Mouse (Mus musculus) kidney, postnatal 25 days (tissue): ENCODE data around the gene Asic5.

ENCODE experiments used
- DNase-seq, 2 experiments: peaks; one replicate each; pipeline ENCODE4 v3.0.0; 2021; ENCODE audit warnings: mixed read lengths in 2 of 2

The Asic5 gene

DNA sequence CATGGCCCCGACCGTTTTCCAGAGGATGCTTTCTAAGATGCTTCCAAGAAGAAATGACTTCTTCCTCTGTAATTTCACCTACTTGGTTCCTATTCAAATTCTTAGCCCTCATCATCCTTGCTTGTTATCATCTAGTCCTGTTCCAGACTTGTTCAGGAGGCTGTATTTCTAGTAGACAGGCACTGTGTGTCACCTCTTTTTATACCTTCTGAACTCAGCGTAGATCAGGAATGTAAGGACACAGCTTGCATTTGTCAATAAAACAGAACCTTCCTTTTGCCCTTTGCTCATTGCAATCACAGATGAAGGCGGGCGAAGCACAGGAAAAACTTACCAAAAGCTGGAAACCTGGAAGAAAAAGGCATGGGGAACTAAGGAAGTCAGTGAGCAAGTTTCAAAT, at the start of gene Asic5:
Gene Asic5, plus strand, starts transcription at position 301 of the 400 bp plus-strand sequence.
- DNase-seq = no peak

DNA sequence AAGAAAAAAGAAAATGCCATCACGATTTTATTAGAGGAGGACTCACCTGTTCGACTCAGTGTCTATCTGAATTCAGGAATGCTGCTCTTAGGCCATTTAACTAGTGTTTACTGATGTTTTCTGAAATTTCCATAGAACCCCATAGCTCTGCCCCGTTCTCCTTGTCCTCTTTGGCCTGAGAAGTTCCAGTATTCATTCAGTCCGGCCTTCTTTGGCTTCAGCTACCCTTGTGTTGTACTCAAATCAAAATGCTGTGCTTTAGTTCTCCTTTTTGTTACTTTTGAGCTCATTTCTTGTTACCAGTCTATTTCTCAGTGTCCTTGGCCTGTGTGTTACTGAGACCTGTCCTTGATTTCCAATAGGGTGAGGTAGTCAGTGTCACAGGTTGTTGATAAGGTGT, 48.7 kb upstream of the Asic5 start:
- no peak for DNase-seq

DNA sequence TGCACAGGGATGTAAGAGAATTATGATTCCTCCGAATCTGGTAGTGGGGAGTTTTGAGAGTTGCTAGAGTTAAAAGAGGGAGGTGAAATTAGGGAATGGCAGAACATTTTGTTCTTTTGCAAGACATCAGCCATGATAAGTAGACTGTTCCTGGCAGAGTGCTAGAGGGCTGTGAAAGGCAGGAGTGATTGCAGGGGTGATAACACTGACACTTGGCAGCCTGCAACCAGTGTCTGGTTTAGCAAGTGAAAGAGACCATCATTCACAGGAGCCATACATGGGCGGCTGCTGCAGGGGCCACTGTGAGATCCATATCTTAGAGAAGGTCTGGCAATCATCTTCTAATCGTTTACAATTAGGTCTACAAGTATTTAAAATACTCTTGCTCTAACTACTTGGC, 43.2 kb upstream of the Asic5 start:
- peak in 1 of 2 experiments; percentile 36 for DNase-seq

DNA sequence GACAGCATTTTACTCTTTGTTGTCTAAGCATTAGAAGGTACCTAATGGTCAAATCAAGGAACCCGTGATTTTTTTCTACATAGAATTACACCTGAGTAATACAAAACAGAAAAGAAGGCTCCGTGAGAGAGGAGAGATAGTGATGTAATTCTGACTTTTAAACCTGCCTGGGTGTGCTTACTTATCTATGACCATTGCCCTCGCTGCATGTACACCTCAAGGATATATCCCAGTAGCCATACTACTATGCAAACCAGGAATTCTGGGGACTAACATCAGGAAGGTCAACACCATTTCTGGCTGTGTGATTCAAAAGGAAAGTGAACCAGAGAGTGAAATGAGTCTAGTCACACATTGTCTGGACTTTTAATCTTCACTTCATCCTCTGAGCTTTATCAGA, 39.7 kb upstream of the Asic5 start:
- no peak for DNase-seq

DNA sequence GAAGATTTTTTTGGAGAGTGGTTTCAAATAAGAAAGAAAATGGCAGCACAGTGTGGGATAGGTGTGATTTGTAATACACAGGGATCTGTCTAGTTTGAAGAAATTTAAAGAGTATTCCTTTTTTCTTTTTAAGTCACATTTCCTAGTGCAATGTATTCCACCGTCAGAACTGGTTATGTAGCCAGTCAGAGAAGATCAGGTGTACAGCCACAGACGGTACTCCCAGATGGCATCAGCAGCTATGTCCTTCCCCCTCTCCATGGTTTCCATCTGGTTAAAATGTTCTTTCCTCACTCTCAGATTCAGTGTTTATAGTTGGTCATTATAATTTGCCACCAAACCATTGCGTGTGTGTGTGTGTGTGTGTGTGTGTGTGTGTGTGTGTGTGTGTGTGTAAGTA, 39.0 kb upstream of the Asic5 start:
- no peak for DNase-seq

DNA sequence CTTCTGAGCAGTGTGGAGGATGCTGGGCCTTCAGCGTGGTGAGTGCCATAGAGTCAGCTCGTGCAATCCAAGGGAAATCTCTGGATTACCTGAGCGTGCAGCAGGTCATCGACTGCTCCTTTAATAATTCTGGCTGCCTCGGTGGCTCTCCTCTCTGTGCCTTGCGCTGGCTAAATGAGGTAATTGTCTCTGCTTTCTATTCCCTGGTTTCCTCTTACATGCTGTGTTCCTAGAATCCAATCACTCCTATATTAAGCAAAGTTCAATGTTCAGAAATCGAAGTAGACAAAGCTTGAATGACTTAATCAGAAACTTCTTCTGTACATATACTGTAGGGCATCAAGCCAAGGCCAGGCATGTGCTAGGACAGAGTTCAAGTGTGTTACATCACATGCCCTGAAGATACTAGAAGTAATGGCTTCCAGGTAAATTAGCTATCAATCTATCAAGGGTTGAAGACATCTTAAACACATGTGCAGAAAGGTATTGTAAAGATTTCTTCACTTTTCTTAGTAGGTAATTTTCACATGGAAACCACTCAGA, 37.2 kb upstream of the Asic5 start:
- no peak for DNase-seq

DNA sequence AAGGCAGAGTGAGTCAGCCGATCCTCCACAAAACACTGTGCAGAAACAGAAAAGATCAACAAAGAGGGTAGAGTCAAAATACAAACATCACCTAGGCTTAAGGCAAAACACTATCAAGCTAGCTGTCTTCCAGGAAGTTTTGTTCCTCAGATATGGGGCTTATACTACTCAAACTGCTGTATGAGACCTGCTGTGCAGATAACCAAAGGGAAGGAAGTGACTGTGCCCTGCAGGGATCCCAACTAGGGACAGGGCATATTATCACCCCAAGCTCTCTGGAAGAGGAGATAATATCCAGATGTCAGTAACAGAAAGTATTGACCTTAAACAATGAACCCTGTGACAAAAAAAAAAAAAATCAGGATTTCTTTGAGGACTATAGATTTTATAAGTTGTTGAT, 33.0 kb upstream of the Asic5 start:
- no peak for DNase-seq

DNA sequence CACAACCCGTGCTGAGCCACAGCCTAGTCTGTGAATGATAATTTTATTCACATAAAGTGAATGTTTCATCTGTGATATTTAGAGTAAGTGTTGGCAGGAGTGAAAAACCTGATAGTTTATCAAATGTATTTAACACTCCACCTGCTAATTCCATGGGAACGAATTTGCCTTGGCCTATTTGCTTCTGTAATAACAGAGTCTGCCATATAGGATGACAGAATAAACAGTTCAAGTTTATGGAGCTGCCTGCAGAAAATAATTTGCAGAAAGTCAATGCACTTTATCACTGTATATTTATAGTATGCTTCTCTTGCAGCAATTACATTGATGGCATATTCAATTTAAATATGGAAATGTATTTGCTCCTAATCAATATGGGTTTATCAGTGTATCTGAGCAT, 30.3 kb upstream of the Asic5 start:
- DNase-seq = no peak

DNA sequence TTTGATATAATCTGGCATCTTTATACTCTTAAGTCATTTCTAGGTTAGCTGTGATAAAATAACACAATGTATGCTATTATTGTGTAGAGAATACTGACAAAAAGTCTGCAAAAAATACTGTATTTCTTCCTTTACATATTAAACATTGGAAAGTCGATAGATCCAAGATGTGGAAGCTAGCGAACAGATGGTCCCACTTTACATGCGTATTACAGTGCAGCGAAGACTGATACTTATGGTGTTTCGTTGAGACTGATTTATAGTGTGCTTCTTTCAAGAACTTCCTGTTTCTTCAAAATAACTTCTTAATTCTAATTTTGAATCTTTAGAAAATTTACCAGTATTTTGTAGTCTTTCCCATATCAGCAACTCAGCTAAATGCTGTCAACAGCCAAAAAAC, 24.6 kb upstream of the Asic5 start:
- DNase-seq = no peak

DNA sequence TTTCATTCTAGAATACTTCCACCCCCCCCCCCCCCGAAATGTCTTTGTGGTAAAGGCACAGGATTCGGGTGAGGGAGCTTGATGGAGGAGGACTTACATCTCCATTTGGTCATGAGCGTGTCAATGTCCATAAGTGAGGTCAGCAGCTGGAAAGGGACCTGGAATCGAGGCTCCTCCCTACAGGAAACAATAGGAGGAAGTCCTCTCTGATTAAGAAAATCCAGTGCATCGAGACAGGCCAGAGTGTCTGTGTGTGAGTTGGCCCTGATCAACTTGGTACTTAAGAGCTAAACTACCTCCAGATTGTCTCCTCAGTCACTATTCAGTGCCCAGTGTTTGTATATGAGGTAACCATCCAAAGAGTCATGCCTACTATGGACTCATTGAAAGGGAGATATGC, 20.8 kb upstream of the Asic5 start:
- DNase-seq = no peak

DNA sequence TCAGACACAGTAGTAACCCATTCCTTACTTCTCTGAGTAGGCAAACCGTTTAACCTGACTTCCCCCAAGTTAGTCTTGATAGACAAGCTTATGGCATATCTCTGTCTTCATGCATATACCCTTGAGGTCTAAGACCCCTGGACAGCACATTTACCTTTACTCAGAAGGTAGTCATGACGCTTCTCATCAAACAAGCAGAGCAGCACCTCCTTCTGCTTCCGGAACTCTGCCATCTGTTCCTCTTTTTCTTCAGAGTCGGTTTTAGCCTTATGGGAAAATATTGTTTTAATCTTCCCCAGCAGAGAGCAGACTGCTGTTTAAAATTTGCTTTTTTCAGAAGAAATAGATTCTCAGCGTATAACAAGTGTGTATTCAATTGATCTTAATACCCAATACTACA, 18.3 kb upstream of the Asic5 start:
- no peak for DNase-seq

DNA sequence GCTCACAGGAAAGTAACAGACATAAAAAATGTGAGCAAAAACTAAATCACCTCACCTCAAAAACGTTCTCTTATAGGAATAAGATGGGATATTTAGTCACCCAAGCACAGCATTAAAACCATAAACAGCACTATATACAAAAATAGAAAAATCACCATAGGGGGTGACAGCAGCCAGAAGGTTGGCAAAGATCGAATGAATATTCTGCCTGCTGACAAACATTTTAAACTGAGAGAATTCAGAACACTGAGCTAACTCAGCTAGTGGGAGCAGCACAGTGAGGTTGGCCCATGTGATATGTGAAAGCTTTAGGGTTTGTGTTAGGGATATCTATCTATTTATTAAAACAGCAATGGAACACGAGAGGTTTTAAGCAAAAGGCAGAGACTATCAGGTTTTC, 17.5 kb upstream of the Asic5 start:
- DNase-seq = no peak

DNA sequence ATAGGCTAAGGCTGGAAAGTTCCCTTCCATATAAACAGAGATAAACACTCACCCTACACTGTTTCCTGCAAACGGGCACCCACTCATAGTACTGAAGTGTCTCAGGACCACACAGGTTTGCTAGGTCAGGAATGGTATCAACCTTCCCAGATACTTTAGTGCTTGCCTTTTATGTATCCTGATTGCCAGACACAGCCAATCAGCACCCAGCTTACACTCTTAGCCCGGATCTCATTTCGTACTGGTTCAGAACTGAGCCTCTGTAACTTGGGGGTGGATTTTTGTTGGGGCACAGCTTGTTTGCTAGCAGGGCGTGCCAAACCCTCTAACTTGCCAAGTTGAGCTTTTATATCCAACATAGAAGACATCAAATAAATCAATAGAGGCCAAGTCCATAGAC, 6.5 kb upstream of the Asic5 start:
- DNase-seq = no peak

DNA sequence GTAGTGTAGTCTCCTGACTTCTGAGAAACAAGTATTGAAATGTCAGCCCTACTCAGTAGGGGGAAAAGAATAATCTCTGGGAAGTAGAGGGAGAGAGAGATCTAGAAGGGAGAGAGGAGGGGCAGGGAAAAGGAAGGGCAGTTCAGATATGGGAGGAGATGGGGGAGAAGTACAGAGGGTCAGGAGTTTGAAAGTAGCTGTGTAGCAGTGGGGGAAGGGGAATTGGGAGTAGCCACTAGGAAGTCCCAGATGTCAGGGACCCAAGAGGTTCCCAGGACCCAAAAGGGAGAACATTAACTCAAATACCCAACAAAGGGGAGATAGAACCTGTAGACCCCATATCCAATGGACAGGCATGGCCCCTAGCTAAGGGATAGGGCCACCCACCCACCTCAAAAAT, 6.0 kb upstream of the Asic5 start, which contains the start of gene Tdo2:
Gene Tdo2, minus strand, starts transcription at position 101 of the 400 bp plus-strand sequence.
- no peak for DNase-seq

DNA sequence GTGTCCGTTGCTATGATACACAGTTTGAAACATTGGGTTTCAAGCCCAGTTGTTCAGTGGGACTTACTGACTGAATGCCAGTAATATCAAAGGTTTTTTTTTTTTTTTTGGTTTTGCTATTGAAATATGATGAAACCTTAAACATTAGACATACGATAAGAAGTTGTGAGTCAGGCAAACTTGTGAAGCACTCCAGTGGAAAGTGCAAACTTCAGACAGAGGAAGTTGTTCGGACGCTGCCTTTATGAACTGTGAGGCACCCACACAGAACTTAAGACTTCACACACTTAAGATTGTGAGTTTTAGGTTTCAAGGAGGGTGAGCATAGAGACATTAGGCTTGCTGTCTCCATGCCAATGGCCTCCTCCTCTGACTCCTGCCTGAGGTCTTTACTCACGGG, 514 bp upstream of the Asic5 start:
- DNase-seq = no peak

DNA sequence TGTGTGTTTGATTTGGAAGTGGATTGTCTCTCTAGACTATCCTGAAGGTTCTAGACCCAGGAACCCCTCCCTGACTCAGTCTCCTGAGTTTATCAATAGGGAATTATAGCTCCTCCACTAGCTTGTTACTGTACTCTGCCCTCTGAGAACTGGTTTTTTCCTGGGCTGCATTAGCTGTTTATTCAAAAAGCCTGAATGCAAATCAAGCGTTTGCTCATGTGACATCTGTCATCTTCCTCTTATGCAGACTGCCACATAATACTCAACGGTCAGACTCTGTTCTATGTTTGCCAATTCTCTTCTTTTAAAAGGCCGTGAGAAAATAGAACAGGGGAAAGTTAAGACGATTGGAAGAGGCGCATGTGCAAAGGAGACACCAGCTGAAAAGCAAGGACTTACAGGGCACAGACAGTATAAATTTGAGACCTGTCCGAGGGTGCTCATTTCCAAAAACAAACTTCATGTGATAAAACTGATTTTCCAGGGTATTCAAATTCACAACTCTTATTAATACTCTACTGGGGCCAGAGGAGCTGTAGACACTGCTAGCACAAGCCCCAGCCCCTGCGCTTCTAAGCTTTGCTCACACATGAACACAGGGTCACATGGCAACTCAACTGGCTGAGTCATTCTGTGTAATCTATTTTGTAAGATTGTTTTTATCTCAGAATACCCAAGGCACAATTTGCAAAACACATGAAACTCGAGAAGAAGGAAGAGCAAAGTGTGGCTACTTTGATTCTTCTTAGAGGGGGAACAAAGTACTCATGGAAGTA, 1.2 kb downstream of the Asic5 start:
- no peak for DNase-seq

DNA sequence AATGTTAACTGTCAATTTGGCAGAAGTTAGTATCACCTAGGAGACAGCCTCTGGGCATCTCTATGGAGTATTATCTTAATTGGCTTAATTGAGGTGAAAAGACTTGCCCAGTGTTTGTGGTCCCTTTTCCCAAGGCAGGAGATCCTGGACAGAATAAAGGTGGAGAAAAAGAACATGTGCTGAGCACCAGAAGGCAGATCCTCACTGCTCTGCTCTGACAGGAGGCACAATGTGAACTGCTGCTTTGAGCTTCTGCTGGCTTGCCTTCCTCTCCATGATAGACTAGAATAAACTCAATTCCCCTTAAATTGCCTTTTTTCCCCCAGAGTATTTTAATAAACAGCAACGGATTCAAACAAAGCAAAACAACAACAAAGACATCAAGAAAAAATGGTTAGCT, 3.0 kb downstream of the Asic5 start:
- DNase-seq = no peak

DNA sequence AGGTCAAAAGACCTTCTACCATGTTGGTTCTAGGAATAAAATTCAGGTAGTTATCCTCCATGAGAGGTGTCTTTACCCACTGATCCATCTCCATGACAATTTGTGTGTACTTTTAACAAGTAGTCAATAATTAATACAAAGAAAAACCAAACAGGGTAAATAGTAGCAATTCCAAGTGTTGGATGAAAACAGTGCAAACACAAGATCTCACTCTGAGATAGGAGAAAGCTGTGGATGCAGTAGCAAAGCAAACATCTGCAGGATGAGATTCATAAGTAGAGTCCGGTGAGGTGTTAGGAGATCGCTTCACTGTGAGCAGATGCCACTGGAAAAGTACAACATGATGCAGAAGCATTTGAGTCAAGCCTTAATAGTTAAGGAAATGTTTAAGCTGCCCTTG, 4.0 kb downstream of the Asic5 start:
- no peak for DNase-seq

DNA sequence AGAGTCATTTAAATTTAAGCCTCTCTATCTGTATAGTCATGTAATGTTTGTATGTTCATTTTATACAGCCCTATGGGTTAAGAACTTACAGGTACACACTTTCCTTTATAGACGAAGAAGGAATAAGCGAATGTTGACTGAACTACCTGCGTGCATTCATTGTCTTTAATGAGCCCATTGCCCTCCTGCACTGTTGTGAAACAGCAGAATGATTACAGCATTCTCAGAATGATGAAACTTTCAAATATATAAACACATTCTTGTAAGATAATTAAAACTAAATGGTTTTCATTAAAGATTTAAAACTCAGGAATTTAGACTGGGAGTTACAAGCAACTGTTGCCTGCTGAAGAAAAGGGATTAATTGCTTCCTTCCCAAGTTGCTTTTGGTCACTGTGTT, 5.5 kb downstream of the Asic5 start:
- DNase-seq = no peak

DNA sequence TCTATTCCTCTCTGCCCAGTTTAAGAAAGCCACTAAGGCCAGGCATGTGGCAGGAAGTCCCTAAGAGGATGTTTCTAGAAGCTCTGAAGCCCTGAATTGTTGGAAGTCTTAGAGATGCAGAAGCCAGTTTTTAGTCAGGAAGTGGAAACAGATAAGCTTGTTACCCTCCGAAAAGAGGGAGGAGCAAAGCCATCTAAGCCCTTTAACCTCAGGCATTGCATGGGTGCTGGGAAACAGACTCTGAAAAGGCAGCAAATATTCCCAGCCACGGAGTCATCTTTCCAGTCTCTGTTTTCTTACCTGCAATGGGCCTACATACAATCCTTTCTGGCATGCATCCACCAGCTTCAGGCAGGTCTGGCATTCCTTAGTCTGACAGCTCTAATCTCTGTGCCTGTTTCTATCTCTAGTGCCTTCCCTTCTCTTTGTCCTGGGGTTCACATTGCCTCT, 7.6 kb downstream of the Asic5 start:
- no peak for DNase-seq

DNA sequence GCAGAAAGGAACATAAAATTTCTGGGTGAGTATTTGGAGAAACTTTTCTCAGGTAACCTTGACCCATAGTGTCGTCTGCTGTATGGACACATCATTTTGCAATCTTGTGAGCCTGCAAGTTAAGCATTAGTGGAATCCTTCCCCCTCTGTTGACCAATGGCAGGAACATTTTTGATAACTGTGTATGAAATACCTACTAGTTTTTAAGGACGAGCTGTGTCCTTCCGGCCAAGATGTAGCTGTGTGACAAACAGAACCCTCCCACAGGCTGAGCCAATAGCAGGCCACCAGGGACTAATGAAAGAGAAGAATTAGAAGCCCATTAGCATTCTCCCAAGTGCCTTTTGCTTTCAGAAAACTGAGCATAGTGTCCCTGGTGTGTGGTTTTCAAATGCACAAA, 8.4 kb downstream of the Asic5 start:
- no peak for DNase-seq

DNA sequence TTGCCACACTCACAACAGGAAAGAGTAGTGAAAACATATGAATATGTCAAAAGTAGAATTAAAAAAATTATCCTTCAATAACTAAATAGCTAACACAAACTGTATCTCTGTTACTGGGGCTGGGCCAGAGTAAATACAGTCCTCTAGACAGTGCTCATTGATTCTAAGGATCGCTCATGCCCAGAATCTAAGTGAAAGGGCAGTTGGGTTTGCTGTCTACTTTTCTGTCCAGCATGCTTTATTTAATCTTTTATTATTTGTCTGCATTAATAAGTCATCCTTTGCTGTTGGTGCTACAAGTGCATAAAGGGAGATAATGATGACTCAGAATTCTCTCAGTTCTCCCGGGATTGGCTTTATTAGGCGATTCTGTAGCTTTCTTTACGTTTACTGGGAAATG, 13.3 kb downstream of the Asic5 start:
- no peak for DNase-seq

DNA sequence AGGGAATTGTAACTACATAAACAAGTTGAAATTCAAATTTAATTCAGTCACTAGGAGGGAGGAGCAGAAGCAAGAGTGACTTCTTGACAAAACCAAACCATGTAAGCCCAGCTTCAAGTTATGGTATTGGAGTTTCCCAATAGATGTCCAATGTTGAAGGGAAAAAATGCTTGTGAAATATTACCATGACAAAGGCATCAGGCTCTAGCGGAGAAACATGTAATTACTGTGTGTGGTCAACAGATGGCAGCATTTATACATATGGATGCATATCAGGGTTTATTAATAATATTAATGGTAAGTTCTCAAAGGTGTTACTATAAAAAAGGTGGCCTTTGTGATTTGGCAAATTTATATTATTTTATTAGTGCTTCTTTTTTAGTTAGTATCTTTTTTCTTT, 13.9 kb downstream of the Asic5 start:
- DNase-seq = peak in 1 of 2 experiments; percentile 47

DNA sequence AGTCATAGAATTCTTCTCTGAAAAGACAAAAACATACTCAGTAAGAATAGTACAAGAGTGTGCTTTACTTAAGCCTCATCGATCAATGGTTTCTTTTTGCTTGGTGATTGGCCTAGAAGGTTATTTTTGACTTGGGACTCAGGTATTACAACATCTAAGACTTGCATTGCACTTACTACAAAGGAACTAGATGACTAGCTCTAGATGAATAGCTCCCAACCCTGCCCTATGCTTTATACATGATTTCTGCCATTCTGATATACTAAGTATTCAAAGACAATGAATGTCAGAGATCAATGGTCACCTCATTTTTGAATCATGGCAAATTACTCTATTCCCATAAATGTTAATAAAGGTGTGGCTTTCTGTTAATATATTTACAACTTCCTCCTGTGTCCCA, 24.9 kb downstream of the Asic5 start:
- DNase-seq = no peak

DNA sequence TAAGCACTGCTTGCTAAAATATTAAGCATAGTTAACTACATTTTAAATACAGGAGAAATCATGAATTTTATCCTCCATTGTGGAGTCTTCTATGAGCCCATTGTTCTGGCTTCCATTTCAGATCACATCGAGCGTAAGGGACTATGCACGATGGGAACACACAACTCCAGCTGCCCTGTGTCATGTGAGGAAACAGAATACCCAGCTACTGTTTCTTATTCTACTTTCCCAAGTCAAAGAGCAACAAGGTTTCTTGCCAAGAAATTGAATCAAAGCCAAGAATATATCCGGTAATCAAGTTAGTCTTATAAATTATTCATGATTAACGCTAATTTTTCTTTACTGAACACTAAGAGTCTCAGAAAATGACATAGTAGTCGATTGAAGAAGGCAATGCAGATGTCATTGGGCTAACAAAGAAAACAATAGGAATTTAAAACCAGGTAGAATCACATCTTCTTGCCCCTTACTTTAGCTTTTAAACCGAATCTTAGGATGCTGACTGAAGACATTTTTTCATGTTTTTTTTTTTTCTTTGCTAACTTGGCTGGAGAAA, 32.1 kb downstream of the Asic5 start:
- DNase-seq = no peak
